Mouse (Mus musculus): ENCODE data around the gene Clec16a.
A peak's percentile ranks its signal among the peaks of the same experiment; 100 is the strongest.

The Clec16a gene

GRCm38 (mm10) chr16:10536323-10536722 is 8.8 kb upstream of the Clec16a start:
- DNase-seq (ENCODE audit: low read depth): no peak

- DNase-seq (ENCODE audit: low read depth): no peak
Measured at GRCm38 (mm10) chr16:10536961-10537360, 8.2 kb upstream of the Clec16a start.

DNA sequence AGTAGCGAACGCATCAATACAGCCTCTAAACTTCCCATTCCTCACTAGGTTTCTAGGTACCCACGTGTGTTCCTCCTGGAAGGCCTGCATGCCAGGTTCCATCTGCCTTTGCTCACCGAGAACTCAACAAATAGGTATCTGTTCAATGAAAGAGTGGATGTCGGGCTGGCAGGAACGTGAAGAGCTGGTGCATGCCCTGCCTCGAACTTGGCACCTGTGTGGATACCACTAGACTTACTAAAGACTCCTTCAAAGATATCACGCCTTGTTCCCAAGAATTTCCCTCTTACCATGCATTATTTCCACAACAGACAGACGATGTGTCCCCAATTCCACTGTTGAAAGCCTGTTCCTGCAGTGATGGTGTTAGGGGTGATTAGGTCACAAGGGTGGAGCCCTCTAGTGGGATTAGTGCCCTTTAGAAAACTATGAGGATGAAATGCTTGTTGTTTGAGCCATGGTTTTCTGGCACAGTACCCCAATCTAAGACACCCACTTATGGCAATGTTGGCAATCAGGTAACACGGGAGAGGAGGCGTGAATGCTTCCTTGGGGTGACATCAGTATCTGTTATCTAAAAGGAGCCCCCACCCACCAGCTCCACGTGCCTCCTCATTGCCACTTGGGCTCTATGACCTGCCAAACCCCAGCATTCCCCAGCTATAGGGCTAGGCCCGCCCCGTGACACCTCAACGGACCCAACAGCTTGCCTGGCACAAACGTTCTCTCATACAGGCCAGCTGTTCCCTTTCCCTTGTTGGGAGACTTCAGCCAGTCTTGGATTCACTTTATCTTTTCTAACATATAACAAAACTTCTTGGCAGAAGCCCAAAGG is 4.2 kb upstream of the Clec16a start:
- no peak for DNase-seq (ENCODE audit: low read depth)

DNA sequence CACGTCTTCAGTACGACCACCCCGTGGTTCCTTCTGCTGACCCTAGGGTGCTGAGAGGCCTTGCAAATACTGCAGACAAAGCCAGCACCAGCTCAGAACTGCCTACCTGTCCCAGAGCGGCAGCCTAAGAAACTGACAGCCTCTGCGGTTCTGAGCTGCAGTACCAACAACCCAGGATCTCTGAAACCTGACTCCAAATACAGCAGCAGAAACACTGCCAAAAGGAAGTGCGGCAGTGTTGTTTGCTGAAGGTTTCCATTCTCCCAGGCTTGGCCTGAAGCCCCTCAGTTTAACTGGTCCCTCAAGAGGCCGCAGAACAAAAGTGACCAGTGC is 3.6 kb upstream of the Clec16a start:
- DNase-seq (ENCODE audit: low read depth): peak; percentile 63

DNA sequence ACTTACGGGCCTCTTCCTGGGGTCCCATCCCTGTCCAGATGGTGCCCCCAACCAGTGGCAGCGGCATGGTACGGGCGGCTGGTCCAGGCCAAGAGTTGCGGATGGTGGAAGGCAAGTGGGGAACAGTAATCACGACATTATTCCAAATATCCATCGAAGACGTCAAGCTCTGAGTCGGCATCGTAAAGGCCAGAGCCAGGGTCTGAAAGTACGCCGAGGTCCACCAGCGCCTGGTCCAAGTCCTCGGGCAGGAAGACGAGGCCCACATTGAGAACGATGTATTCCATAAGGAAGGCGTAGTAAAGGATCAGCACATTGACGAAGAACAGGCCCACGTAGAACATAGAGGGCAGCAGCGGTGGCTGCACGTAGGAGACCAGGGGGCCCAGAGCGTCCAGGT is 2.9 kb upstream of the Clec16a start:
- DNase-seq (ENCODE audit: low read depth): peak; percentile 39

GRCm38 (mm10) chr16:10542698-10543365 is 2.3 kb upstream of the Clec16a start, which contains the start of gene Dexi:
TSS of gene Dexi (minus strand) at chr16:10543054.
- DNase-seq (ENCODE audit: low read depth): peak; percentile 98

DNA sequence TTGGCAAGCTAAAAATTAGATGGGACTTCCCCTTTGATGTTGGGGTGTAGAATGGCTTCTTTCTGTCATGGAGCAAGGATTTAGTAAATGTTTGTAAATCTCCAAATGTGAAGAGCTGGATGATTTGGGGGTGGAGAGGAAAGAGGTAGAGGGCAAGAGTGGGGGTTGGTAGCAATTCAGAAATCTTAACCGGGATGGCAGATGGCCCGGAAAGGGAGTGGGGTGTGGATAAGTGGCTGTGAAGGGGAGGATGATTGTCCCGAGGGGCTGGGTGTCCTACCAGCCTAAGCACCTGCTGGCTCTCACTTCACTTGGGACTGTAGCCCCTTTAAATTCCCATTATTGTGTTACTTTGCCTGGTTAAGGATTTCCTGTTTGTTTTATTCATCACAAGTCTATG is 1.7 kb downstream of the Clec16a start:
- no peak for DNase-seq (ENCODE audit: low read depth)

DNA sequence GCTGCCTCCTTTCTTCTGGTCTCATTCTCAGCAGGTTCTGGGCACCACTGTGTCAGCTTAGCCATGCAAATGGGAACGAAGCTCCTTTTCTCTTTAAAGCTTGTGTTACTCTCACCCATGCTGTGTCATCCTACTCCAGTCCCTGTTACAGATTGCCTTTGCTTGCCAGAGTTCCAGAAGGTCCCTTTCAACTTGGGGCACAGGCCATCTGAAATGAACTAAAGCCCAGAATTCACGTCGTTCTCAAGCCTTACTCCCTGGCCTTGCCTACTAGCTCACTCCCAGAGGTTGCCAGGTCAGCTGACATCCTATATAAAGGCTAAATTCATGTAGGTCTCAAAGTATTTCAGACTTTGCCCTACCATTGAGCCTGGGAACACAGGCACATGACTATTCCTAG is 3.8 kb downstream of the Clec16a start:
- DNase-seq (ENCODE audit: low read depth): no peak

GRCm38 (mm10) chr16:10549600-10549999 is 4.5 kb downstream of the Clec16a start:
- DNase-seq (ENCODE audit: low read depth): no peak

- DNase-seq (ENCODE audit: low read depth): peak; percentile 77
Measured at GRCm38 (mm10) chr16:10551592-10551991, 6.5 kb downstream of the Clec16a start.

- no peak for DNase-seq (ENCODE audit: low read depth)
Measured at GRCm38 (mm10) chr16:10553858-10554257, 8.7 kb downstream of the Clec16a start.

DNA sequence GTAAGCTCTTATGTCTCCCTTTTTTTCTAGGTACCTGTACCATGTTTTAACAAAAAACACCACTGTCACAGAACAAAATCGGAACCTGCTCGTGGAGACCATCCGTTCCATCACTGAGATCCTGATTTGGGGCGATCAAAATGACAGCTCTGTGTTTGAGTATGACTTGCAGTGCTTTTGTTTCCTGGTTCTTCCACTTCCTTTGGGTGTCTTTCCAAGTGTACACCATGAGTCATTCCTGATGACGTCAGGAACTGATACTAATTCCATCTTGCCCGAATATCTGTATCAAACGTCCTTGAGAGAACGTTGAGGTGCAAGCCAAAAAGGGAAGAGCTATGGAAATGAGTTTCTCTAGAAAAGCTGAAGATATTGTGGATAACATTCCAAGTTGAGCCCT is 14.9 kb downstream of the Clec16a start:
- DNase-seq (ENCODE audit: low read depth): peak; percentile 77

DNA sequence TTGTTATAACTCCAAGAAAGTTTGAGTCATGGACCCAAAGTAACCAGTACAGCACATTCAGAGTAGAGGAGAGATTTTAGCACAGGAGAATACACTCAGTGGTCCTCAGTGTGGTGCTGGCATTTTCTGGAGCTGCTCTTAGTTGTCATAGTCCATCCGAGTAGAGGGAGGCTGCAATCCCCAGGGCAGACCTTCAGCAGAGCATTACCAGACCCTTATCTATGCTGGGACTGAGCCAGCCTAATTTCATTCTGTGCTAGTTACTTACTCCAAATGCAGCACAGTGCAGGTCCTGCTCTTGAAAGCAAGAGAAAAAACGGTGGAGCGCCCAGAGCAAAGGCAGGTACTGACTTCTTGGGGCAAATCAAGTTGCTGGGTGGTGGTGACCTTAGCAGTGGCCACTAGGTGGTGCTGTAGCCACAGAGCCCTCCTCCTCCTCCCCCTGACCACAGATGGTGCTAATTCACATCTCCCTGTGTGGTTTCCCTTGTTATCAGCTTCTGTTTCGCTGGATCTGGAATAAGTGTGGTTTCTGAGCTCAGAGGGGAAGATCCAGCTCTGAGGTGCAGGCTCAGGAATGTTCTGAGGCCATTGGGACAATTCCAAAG is 20.2 kb downstream of the Clec16a start:
- peak; percentile 90 for DNase-seq (ENCODE audit: low read depth)

GRCm38 (mm10) chr16:10567153-10567552 is 22.0 kb downstream of the Clec16a start:
- DNase-seq (ENCODE audit: low read depth): no peak

DNA sequence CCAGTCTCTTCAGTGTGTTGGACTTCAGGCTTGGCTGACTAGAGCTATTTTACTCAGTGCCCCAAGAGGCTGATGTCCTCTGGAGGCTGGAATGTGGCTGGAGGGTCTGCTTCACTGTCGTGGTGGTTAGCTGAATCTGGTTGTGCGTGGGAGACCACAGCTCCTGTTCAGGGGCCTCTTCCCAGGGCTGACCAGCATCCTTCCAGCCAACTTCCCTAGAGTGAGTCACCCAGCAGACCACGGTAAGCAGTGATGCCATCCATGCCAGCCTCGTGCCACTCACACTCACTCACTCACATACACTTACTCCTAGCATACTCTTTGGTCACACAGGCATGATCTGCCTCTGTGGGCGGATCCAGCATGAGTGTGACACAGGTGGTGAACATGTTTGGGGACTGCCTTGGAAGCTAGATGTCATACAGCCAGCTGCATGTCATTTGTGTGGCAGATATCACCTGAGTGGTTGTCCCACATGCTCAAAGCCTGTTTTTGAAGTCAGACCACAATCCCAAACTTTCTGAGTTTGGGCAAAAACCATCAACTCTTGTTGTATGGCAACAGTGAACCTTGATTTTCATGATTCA is 24.8 kb downstream of the Clec16a start:
- DNase-seq (ENCODE audit: low read depth): peak; percentile 53

DNA sequence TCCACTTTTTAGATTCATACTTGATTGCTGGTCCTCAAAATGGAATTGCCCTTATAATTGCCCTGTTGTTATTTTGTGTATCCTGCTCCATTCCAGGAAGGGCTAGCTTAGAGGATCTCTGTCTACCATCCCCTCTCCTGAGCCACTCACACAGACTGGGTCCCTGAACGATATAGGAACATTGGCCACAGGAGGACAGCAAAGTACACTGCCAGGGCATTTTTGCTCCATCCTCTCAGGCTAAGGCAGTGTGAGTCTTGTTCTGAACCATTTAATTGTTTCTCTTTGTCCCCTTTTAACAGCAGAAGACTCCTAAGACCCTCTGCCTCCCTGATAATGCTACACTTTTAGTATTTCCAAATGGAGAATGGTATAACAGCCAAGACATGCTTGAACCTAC is 25.6 kb downstream of the Clec16a start:
- peak; percentile 20 for DNase-seq (ENCODE audit: low read depth)

DNA sequence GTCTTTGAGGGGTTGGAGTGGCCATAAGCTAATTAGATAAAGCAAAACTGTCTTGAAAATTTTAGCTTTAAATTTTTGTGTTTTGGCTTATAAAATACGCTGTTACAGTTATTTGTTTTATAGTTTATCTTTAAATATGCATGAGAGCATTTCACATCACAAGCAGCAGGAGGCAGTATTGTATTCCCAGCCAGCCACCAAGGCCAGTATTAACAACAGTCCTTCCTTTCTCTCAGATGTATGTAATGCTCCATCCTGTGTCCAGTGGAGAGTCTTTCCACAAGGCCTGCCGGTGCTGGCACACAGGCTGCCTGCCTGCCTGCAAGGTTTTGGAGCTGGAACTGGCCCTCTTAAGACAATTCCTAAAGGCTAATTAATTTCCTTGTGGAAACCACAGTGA is 26.7 kb downstream of the Clec16a start:
- peak; percentile 81 for DNase-seq (ENCODE audit: low read depth)

DNA sequence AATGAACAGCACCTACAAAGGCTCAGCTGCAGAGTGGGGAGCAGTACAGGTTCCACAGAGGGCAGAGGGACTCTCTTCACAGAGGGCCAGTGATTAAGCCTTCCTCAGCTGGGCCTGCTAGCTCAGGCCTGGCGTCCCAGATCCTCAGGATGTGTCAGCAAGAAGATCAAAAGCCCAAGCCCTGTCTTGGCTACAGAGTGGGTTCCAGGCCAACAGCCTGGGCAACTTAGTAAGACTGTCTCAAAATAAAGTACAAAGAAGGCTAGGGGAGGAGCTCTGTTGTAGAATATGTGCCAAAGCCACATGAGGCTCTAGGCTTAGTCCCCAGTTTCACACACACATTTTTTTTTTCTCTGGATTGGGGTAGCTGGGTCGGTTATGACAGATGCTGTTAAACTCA is 29.8 kb downstream of the Clec16a start:
- DNase-seq (ENCODE audit: low read depth): peak; percentile 53

GRCm38 (mm10) chr16:10575915-10576314 is 30.8 kb downstream of the Clec16a start:
- peak; percentile 78 for DNase-seq (ENCODE audit: low read depth)

DNA sequence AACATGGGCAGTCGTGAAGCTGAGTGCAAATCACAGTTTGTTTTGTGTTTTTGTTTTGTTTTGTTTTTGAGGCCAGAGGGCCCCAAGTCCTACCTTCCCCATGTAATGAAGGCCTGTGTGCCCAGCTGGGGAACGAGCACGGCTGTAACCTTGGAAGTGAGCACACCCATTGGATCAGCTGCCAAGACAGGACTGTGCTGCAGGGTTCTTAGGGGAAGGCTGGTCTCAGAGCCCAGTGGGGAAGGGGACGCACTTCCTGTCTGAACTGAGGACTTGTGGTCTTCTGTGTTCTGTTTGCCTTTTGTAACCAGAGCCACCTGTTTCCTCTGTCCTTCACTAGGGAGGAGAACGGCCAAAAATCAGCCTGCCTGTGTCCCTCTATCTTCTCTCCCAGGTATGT is 32.4 kb downstream of the Clec16a start:
- DNase-seq (ENCODE audit: low read depth): no peak

- DNase-seq (ENCODE audit: low read depth): peak; percentile 64
Measured at GRCm38 (mm10) chr16:10578376-10578775, 33.2 kb downstream of the Clec16a start.

GRCm38 (mm10) chr16:10581234-10581898 is 36.2 kb downstream of the Clec16a start:
- no peak for DNase-seq (ENCODE audit: low read depth)

Measured in NIH3T3 (cell line).